Mouse (Mus musculus) lung, postnatal 36 days (tissue): ENCODE data around the gene Bicd2.

Source experiments
- DNase-seq: peaks from one replicate; pipeline ENCODE4 v3.0.0; 2022; ENCODE audit warnings: mixed read lengths

The Bicd2 gene

GRCm38 (mm10) chr13:49402628-49403027 is 61.2 kb downstream of the Bicd2 start:
- DNase-seq: peak; percentile 61

GRCm38 (mm10) chr13:49407795-49408194 is 66.4 kb downstream of the Bicd2 start:
- no peak for DNase-seq

GRCm38 (mm10) chr13:49420754-49421605 is 79.6 kb downstream of the Bicd2 start, which contains the start of gene Ippk:
TSS of gene Ippk (plus strand) at chr13:49421249.
- DNase-seq: peak; percentile 99

GRCm38 (mm10) chr13:49421606-49421917 is 80.2 kb downstream of the Bicd2 start:
- DNase-seq: no peak

- no peak for DNase-seq
These were observed 80.6 kb downstream of the Bicd2 start for GRCm38 (mm10) chr13:49421959-49422358.

GRCm38 (mm10) chr13:49426736-49427135 is 85.4 kb downstream of the Bicd2 start:
- DNase-seq: no peak

GRCm38 (mm10) chr13:49428042-49428675 is 86.8 kb downstream of the Bicd2 start:
- peak; percentile 38 for DNase-seq

- DNase-seq: peak; percentile 42
These were observed 89.1 kb downstream of the Bicd2 start for GRCm38 (mm10) chr13:49430529-49430928.

- no peak for DNase-seq
These were observed 92.1 kb downstream of the Bicd2 start for GRCm38 (mm10) chr13:49433268-49434029.

- no peak for DNase-seq
These were observed 94.4 kb downstream of the Bicd2 start for GRCm38 (mm10) chr13:49435745-49436144.

- no peak for DNase-seq
These were observed 94.8 kb downstream of the Bicd2 start for GRCm38 (mm10) chr13:49436170-49436569.
